Mouse (Mus musculus): ENCODE data around the gene Nyap1.
"Not testable (repeated sequence)": the region's sequence is repeated elsewhere in the genome, so short reads cannot be mapped to it uniquely, and the experiment has no call there.

Nyap1 gene

DNA sequence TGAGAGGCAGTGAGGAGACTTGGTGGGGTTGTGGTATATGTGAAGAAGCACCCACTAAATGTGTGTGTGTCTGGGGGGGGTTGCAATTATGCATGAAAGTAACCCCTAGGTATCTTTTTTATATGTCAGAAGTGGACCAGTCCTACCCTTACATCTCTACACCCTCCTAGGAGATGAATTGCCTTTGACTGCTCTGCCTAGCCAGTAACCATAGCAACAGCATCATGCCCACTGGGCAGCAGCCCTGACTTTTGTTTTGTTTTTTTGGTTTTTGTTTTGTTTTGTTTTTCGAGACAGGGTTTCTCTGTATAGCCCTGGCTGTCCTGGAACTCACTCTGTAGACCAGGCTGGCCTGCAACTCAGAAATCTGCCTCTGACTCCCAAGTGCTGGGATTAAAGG is 27.1 kb upstream of the Nyap1 start:
- DNase-seq (ENCODE audit: low spot score) = no peak

DNA sequence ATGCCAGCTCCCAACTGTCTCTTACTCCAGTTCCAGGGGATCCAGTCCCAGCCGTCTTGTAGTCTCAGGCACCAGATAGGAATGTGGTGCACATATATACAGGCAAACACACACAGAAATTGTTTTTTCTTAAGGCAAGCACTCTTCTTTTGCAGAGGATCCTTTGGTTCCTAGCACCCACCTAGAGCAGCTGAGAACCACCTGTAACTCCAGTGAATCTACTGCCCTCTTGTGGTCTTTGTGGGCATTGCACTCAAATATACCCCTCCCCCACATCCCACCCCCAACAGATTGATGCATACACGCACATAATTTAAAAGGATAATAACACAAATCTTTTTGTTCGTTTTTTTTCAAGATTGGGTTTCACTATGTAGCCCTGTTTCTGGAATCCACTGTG is 24.9 kb upstream of the Nyap1 start:
- DNase-seq (ENCODE audit: low spot score) = no peak

DNA sequence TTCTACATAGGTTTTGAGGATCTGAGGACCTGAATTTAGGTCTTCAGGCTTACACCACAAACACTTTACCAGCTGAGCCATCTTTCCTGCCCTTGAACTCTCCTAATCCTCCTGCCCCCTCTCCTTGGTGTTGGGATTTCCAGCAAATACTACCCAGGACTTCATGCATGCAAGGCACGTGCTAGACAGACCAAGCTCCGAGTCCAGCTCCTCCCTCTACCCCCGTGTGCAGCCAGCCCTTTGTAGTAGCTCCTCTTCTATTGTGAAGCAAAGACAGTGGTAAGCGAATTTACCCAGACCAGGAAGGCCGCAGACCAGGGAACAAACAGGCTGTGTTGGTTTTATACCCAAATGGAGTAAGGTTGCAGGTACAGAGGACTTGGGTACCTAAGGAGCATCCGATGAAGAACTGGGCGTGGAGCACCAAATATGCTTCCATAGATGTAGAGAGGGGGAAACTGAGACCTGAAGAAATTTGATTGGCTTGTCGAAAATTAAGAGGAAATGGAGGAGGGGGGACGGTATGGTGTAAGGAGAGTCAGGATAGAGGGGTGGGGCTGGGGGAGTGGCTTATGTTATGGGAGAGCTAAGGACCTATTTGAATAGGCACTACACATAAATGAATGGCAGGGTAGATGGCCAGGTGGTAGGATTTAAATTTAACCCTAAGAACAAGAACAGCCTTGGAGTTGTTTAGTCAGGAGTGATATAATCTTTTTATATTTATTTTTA is 23.4 kb upstream of the Nyap1 start:
- no peak for DNase-seq (ENCODE audit: low spot score)

DNA sequence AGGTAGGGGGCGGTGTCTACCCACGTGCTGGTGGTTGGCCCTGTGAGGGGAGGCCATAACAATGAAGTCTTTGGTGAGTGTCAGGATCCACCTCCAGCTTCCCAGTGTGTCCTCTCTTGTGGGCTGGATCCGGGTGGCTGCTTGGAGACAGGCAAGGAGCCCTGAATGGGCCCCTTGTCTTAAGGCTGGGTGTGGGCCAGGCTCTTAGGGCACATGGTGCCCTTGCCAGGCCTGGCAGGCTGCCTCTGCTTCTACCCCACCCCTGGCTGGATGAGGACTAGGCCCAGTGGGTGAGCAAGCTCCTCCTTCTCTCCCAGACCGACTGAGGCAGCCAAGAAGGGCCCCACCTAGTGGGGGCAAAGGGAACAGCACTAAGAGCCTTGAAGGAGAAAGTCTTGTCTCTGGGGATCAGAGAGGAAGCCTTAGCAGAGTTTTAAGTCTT is 18.6 kb upstream of the Nyap1 start:
- DNase-seq (ENCODE audit: low spot score) = peak; percentile 91

DNA sequence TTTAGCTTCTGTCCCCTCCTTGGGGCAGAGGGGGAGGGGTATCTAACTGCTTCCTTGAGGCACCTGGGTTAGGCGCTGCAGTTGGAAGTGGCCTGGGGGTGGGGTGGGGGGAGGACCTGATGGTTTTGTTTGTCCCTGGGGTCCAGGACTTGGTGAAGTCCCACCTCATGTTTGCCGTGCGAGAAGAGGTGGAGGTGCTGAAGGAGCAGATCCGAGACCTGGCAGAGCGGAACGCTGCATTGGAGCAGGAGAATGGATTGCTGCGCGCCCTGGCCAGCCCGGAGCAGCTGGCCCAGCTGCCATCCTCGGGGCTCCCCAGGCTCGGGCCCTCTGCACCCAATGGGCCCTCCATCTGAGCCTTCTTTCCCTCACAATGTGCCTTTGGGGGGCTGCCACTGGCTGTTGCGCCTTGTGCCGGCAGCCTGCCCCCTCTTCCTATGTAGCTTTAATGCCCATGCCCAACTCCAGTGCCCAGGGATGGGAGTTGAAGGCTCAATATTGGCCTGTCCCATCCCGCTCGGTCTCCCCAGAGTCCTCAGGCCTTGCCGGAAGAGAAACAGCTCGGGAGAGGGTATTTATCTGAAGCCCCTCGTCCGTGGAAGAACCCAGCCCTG is 17.6 kb upstream of the Nyap1 start:
- no peak for DNase-seq (ENCODE audit: low spot score)

DNA sequence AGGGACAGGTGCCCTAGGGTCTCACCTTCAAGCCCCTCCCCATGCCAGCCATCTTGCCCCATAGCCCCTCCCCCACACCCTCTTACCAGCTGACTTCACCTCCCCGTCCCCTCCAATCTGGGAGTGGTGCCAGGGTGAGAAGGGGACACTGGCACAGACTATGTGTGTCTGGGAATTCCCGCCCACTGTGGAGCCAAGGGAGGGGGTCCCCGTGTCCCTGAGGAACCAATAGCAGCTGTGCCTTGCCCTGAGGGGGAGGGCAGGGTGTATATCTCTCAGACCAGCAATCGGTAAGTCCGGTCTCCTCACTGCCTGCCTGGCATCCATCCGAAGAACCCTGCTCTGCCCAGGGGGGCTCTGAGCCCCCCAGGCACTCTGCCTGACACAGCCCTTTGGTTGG is 16.5 kb upstream of the Nyap1 start:
- no peak for DNase-seq (ENCODE audit: low spot score)

DNA sequence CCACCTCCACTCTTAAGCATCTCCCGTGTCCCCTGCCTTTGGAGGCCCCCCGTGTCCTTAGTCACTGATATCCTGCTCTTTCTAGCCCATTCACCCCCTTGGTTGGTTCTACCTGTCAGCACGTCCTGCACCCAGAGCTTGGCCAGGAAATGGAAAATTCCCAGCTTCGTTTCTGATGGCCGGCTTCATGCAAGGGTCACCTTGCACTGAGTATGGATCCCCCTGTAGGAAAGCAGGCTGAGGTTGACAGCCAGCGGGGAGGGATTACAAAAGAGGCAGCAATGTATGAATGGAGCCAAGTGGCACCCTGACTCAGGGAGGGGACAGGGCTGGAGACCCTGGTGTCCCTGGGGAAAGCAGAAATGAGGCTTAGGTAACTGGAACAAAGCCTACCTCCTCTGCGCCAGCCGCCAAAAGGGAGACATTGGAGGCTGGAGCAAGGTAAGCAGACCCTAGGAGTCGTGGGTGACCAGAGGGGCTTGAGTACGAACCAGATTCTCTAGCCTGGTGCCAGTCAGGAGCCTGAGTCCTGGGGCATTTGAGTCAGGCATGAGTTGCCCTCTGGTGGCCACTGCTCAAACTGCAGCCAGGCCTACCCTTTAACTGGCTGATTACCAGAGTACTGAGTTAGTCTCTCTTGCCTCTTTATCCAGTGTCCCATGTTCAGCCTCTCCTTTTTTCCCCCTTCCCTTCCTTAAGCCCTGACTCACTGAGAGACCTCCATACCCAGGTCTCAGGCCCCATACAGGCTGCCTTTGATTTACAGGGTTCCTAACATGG is 15.7 kb upstream of the Nyap1 start:
- DNase-seq (ENCODE audit: low spot score) = peak; percentile 87

DNA sequence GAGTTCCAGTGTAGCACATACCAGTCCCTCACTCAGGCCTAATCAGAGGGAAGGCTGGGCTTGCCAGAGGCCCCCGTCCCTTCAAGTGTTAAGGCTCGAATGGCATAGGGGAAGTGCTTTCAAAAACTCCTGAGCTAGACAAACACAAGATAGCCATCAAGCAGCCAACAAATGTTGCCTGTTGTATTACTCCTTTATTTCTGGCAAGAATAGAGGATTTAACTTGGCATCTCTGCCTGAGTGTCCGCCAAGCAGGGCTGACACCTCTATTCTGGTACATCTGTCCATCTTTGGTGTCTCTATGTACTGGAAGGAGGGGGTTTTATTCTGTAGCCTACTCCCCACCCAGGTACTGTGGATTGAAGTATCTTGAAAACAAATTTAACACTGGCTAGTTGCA is 14.7 kb upstream of the Nyap1 start:
- no peak for DNase-seq (ENCODE audit: low spot score)

DNA sequence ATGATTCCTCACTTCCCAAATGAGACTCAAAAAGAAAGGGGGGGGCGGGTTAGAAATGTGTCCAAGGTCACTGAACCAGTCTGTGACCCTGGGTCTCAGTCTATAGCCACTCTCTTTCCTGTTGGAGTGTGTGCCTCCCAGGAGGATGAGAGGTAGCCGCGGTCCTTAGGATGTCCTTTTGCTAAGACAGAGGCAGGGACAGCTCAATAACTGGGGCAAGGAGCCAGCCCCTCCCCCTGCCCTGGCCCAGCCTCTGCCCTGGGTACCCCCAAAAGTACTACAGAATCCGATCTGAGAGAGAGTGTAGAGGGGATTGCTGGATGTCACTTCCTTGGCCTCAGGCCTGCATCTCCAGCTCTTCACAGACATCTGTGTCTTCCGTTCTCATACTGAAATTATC is 14.0 kb upstream of the Nyap1 start:
- DNase-seq (ENCODE audit: low spot score) = no peak

DNA sequence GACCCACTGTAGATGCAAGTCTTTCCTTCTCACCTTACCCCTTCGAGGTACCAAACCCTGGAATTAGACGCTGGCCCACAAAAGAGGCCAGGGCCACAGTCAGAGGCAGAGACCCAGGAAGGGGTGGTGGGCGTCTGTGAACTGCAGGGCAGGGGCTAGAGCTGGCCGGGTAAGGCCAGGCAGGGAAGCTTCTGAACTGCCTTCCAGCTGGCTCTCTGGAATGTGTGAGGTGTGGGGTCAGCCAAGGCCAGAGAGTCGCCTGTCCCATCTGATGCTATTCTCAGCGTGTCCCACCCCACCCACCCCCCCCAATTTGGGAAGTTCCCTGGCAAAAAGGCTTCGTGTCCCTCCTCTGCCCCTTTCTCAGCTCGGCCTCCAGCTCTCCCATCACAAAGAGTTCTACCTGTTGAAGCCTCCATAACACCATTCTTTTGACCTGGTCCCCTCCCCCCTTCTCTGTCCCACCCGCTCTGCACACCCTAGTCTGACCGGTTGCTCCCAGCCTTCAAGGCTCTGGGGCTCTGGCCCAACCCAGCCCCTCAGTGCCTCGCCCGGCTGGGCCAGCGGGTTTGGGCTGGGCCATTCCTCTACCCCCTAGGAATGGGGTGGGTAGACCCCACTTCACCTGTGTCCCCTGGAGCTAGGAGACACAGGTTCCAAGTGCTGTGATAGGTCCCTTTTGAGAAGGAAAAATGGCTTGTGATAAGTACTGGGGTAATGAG is 11.9 kb upstream of the Nyap1 start:
- DNase-seq (ENCODE audit: low spot score) = no peak

DNA sequence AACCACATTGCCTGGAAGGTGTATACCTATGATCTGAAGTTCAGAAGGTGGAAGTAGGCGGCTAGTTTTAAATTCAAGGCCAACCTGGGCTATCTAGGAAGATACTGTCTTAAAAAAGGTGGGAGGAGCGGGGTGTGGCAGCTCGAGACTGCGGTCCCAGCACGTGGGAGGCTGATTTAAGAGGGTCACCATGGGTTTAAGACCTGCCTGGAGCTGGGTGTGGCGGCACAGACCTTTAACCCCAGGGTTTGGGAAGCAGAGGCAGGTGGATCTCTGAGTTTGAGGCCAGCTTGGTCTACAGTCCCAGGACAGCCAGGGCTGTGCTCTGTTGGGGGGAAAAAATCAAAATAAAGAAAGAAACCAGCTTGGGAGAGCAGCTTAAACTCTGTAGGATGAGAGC is 10.6 kb upstream of the Nyap1 start:
- no peak for DNase-seq (ENCODE audit: low spot score)

DNA sequence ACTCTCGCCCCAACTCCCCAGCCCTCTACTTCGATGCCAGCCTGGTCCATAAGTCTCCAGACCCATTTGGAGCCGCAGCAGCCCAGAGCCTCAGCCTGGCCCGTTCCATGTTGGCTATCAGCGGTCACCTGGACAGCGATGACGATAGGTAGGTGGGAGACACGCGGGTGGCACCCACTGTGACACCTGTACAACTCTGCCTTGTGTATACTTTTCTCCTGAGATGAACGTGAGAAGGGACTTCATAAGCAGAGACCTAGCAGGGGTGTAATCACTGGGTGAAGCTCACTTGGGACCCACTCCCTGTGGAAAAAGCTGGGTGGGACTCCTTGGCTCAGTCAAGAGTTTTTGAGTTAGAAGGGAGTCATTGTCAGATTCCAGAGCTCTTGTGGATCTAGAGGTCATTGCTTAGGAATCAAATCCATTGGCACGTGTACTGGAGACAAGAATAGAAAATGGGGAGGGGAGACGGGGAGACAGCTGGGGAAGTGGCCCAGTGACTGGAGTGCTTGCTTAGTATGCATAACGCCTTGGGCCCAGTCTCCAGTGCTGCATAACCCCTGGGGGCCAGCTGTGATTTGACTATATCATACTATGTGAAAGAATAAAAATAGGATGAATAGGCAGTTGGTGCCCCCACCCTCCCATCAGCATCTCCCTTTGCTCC is 9.9 kb upstream of the Nyap1 start:
- no peak for DNase-seq (ENCODE audit: low spot score)

DNA sequence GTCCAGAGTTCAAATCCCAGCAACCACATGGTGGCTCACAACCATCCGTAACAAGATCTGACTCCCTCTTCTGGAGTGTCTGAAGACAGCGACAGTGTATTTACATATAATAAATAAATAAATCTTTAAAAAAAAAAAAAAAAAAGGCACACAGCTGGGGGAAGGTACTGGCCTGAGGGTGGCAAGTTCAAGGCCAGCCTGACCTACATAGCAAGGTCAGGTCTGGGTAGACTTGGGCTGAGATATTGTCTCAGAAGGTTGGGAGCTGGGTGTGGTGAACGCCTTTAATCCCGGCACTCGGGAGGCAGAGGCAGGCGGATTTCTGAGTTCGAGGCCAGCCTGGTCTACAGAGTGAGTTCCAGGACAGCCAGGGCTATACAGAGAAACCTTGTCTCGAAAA is 8.8 kb upstream of the Nyap1 start:
- not testable (repeated sequence) for DNase-seq (ENCODE audit: low spot score)

DNA sequence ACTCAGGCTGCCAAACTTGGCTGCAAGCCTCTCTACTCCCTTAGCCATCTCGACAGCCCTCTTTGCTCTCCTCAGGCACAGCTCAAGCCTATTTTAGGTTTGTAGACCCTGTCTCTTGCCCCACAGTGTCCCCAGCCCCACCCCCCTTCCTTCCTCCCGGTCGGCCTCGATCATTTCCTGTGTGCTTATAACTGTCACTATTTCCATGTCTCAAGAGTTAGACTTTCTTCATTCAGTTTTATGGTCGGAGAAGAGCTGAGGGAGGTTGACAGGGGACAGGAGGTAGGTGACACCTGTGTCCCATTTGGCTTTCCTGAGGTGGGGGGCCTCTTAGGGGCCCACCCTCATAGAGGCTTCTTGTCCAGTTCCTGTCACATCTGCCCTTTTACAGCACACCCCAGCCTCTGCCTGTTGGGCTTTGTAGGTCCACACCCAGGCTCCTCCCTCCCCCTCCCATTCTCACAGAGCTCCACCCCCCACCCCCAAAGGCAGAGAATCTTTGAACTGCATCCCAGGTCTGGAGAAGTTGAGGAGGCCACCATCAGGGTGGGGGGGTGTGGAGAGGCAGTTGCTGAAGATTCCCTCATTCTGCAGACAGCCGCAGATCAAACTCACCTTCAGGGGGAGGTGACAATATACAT is 7.9 kb upstream of the Nyap1 start:
- DNase-seq (ENCODE audit: low spot score) = peak; percentile 21

DNA sequence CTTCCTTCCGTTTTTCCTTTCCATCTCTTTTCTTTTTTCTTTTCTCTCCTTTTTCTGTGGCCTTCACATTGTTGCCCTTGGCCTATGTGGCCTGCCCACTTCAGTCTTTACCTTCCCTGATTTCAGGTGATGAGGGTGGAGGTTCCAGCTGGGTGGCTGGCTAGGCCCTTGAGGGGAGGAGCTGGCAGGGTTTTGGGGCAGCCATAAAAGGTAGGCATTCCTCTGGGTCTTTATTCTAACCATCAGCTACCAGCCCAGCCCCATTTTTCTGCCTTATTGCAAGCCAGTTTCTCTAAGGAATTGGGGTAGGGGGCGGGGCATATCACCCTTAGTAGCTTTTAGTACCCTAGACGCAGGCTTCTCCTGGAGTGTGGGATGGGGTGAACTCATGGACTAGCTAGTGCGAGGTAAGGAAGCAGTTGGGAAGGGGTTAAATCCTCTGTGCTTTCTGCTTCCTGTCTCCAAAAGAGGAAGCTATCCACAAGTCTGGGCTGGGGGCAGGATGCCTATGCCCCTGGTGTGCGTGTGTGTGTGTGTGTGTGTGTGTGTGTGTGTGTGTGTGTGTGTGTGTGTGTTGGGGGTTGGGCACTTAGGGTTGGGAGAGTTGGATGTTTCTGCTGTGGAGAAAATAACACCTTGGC is 6.8 kb upstream of the Nyap1 start:
- DNase-seq (ENCODE audit: low spot score) = no peak

DNA sequence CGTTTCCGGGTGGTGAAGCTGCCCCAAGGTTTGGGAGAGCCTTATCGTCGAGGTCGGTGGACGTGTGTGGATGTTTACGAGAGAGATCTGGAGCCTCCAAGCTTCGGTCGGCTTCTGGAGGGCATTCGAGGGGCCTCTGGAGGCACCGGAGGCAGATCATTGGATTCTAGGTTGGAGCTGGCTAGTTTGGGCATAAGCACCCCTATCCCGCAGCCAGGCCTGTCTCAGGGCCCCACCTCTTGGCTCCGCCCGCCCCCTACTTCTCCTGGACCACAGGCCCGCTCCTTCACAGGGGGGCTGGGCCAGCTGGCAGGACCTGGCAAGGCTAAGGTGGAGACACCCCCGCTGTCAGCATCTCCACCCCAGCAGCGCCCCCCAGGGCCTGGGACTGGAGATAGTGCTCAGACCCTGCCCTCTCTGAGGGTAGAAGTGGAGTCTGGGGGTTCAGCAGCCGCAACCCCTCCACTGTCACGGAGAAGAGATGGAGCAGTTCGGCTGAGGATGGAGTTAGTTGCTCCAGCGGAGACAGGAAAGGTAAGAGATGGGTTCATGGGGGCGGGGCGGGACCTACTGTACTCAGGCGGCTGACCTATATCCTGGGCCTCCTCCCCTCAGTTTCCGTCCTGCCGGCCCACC is 6.0 kb upstream of the Nyap1 start:
- peak; percentile 46 for DNase-seq (ENCODE audit: low spot score)

DNA sequence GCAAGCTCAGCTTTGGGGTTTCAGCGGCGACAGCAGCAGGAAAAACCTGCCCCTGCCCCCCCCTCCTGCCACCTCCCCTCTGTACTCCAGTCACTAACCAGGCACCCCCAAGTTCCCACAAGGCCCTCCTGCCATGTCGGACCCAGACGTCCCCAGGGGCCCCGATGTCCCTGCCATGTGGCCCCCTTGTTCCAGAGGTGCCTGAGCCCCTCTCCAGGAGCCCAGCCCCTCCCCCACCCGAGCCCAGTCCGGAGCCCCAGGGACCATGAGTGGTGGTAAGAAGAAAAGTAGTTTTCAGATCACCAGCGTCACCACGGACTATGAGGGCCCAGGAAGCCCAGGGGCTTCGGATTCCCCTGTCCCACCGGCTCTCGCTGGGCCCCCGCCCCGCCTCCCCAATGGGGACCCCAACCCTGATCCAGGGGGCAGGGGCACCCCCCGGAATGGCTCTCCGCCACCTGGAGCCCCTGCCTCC is 5.5 kb upstream of the Nyap1 start:
- DNase-seq (ENCODE audit: low spot score) = no peak

DNA sequence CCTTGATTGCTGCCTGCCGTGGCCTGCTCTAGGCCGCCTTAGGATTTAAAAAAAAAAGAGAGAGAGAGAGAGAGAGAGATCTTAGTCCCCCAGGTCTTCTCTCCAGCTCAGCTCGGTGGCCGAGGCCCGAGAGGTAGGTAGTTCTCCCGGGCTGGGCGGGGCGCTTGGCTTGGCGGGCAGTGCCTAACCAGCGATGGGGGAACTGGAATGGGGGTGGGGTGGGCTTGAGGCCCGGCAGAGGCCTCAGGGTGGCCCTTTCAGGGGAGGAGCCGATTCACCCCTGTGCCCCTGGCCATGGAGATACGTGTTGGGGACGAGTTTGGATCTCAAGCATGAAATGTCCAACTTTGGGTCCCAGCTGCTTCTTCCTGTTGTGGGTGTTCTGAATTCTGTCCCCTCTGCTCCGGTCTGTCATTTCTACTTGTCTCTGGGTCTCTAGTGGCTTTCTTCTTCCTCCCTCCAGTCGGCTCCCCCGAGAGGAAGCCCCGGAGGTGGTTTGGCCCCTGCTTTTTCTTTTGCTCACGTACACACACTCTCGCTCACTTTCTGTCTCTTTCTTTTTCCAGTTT is 5.0 kb upstream of the Nyap1 start:
- DNase-seq (ENCODE audit: low spot score) = peak; percentile 70

DNA sequence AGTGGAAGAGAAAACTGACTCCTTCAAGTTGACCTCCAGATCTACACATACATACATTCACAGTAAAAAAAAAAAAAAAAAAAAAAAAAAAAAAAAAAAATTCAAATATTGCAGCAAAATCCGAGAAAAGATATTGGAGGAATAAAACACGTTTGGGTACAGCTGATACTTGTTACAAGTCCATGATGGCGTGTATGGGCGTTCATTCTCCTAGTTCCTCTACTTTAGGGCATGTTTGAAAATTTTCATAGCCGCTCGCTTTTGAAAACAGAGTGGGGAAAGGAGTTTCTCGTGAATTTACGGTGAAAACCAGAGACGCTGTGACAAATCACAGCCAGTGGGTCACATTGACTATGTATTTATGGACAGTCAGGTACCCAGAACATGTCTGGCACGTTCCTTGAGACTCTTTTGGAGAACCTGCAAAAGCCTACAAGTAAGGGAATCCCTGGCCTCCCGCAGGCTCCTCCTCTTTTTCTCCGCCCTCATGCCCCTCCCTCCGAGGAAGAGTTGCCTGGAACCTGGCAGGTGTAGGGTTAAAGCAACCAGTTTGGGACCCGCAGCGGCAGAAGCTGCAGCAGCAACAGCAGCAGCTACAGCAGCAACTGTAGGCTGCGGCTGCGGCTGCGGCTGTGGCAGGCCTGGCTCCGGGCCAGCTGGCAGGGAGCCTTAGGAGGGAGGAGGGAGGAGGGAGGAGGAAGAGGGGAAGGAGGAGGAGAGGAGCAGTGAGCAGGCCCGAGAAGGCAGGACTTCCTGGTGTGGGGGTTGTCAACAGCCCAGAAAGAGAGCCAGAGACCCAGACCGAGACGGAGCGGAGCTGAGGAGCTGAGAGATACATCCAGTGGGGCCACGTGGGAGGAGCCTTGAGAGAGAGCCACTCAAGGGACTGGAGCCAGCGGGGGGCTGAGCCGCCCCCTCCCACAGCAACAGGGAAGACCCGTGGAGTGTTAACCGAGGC is 4.1 kb upstream of the Nyap1 start, which contains the start of gene Tsc22d4:
TSS of gene Tsc22d4 (plus strand) at position 517 of the 958 bp plus-strand sequence.
- DNase-seq (ENCODE audit: low spot score) = peak; percentile 93

Data from lung, postnatal 25 days (tissue).